Mouse (Mus musculus): ENCODE results near the gene Nutf2-ps1. TPM values are rescaled to one million over a fixed set of nuclear protein-coding genes. Genes with fewer than 3 reads are reported as not detected.
A peak's percentile ranks its signal among the peaks of the same experiment; 100 is the strongest.

Nutf2-ps1 gene
- polyA plus RNA-seq, 1 experiment from 2014 or later = 295 TPM

DNA sequence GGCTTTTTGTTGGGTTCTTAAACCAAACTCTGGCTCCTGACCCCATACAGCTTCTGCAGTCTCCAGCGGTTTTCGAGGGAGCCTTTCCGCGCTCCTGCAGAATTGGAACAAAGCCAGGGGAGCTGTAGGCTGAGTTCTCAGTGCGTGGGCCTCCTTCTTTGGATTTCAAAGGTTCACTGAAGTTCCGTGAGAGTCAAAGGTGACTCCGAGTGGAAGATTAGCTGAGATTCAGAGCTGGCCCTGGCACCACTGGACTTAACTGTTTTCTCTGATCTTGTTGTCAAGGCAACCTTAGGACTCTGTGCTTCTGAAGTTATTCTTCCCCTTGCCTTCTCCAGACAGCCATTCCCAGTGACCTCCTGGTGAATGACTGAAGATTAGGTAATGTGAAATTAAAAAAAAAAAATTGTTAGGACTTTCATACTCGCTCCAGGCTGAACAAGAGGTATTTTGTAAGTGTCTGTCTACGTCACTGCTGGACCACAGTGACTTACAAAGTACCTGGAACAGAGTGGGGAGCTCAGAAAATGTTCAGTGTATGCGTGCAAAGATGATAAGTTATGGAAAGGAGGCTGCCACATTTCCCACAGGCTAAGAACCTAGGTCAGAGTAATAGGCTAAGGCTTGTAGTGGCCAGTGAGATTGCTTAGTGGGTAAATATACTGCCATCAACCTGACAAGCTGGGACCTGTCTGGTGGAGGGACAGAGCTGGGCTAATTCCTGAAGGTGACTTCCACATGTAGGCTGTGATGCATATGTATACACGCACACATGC, 11.7 kb downstream of the Nutf2-ps1 start:
- WGBS = 65% methylated on average over 11 of the region's 11 CpGs
- Histone ChIP-seq H3K27me3 (no peaks in the 10 kb centered on the region), H3K4me3 (no peak overlapping the region), H3K4me1 (replicated peaks) (no peaks in the 10 kb centered on the region; the same call in 1 of the 2 replicates), H3K36me3 (no peaks in the 10 kb centered on the region), H3K27ac (replicated peaks) (no peak overlapping the region), H3K9ac (no peak overlapping the region), H3K9me3 (no peaks in the 10 kb centered on the region), H3K4me2 (no peak overlapping the region)
- ATAC-seq (ENCODE audit: low read depth) = no peak

DNA sequence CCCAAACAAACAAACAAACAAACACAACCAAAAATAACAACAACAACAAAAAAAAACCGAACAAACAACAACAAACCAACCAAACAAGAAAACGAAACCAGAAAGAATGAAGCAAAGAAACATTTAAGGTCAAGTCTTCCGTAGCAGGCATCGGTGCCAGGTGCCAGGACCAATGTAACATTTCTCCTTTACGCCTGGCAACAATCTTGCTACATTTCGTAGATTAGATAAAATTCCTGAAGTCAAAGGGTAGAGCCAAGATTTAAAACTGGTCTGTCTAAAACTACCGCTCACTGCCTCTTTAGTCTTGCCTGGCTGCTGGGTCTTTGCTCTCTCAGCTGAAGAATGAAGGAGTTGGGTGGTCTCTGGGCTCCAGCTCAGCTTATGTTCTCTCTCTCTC, 12.8 kb downstream of the Nutf2-ps1 start:
- H3K4me3 ChIP-seq = no peak overlapping the region
- H3K27ac ChIP-seq (replicated peaks) = no peak overlapping the region
- H3K9me3 ChIP-seq = no peaks in the 10 kb centered on the region
- no peak overlapping the region for H3K9ac ChIP-seq
- H3K36me3 ChIP-seq = no peaks in the 10 kb centered on the region
- 89% methylated on average over 7 of the region's 7 CpGs for WGBS
- no peaks in the 10 kb centered on the region; the same call in 1 of the 2 replicates for H3K4me1 ChIP-seq (replicated peaks)
- no peak overlapping the region for H3K4me2 ChIP-seq
- ATAC-seq (ENCODE audit: low read depth) = no peak
- H3K27me3 ChIP-seq = no peaks in the 10 kb centered on the region

- Histone ChIP-seq H3K36me3 (no peaks in the 10 kb centered on the region), H3K4me1 (replicated peaks) (no peaks in the 10 kb centered on the region; the same call in 1 of the 2 replicates), H3K4me3 (no peak overlapping the region), H3K9me3 (no peaks in the 10 kb centered on the region), H3K4me2 (no peak overlapping the region), H3K27me3 (no peaks in the 10 kb centered on the region), H3K27ac (replicated peaks) (no peak overlapping the region), H3K9ac (no peak overlapping the region)
- WGBS = 79% methylated on average over 4 of the region's 4 CpGs
- no peak for ATAC-seq (ENCODE audit: low read depth)
These were observed 13.4 kb downstream of the Nutf2-ps1 start for GRCm38 (mm10) chr19:53575296-53576010.

DNA sequence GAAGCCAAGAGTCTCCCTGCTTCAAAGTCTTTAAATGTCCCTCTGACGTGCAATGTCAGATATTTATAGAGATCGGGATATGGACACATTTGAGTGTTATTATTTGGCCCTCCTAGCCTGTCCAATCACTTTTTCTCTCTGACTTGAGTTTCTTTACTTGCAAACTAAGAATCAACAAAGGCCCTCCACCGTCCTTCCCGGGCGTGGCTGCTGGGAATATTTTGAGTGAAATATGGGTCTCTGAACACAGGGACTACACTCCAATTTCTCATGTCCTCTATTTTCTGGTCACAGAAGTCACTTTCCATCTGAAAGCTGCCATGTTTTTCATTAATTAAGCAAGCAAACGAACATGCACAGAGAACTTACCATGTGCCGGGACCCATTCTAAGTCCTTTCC, 14.3 kb downstream of the Nutf2-ps1 start:
- Histone ChIP-seq H3K27me3 (no peaks in the 10 kb centered on the region), H3K9ac (no peak overlapping the region), H3K4me3 (no peak overlapping the region), H3K9me3 (no peaks in the 10 kb centered on the region), H3K4me2 (no peak overlapping the region), H3K4me1 (replicated peaks) (no peaks in the 10 kb centered on the region; the same call in 1 of the 2 replicates), H3K36me3 (no peaks in the 10 kb centered on the region), H3K27ac (replicated peaks) (no peak overlapping the region)
- 91% methylated on average over 7 of the region's 7 CpGs for WGBS
- ATAC-seq (ENCODE audit: low read depth) = no peak

GRCm38 (mm10) chr19:53574131-53574530, 14.7 kb downstream of the Nutf2-ps1 start:
- no peaks in the 10 kb centered on the region for H3K27me3 ChIP-seq
- ATAC-seq (ENCODE audit: low read depth) = no peak
- H3K27ac ChIP-seq (replicated peaks) = no peak overlapping the region
- 53% methylated on average over 8 of the region's 8 CpGs for WGBS
- no peaks in the 10 kb centered on the region; the same call in 1 of the 2 replicates for H3K4me1 ChIP-seq (replicated peaks)
- H3K9me3 ChIP-seq = no peaks in the 10 kb centered on the region
- no peak overlapping the region for H3K9ac ChIP-seq
- no peaks in the 10 kb centered on the region for H3K36me3 ChIP-seq
- no peak overlapping the region for H3K4me3 ChIP-seq
- H3K4me2 ChIP-seq = no peak overlapping the region

GRCm38 (mm10) chr19:53573151-53573550, 15.7 kb downstream of the Nutf2-ps1 start:
- Histone ChIP-seq H3K36me3 (no peaks in the 10 kb centered on the region), H3K27ac (replicated peaks) (no peak overlapping the region), H3K9me3 (no peaks in the 10 kb centered on the region), H3K4me1 (replicated peaks) (no peaks in the 10 kb centered on the region), H3K27me3 (no peaks in the 10 kb centered on the region), H3K4me2 (no peak overlapping the region), H3K9ac (no peak overlapping the region), H3K4me3 (no peak overlapping the region)
- WGBS = 90% methylated on average over 3 of the region's 3 CpGs
- no peak for ATAC-seq (ENCODE audit: low read depth)

- ATAC-seq (ENCODE audit: low read depth) = no peak
- H3K9me3 ChIP-seq = no peaks in the 10 kb centered on the region
- WGBS = 88% methylated on average over 12 of the region's 12 CpGs
- no peak overlapping the region for H3K9ac ChIP-seq
- 0 out of 2 replicates have a peak, but pooled peaks cover 5% of the 10 kb centered on the region for H3K4me1 ChIP-seq (replicated peaks)
- no peak overlapping the region for H3K27ac ChIP-seq (replicated peaks)
- H3K4me3 ChIP-seq = no peak overlapping the region
- H3K4me2 ChIP-seq = no peak overlapping the region
- no peaks in the 10 kb centered on the region for H3K27me3 ChIP-seq
- H3K36me3 ChIP-seq = no peaks in the 10 kb centered on the region
These were observed 16.3 kb downstream of the Nutf2-ps1 start for GRCm38 (mm10) chr19:53572607-53573006.

- H3K9me3 ChIP-seq = no peaks in the 10 kb centered on the region
- H3K9ac ChIP-seq = no peak overlapping the region
- H3K27ac ChIP-seq (replicated peaks) = no peak overlapping the region
- H3K36me3 ChIP-seq = no peaks in the 10 kb centered on the region
- 84% methylated on average over 18 of the region's 18 CpGs for WGBS
- H3K4me2 ChIP-seq = no peak overlapping the region
- 0 out of 2 replicates have a peak, but pooled peaks cover 5% of the 10 kb centered on the region for H3K4me1 ChIP-seq (replicated peaks)
- ATAC-seq (ENCODE audit: low read depth) = no peak
- no peak overlapping the region for H3K4me3 ChIP-seq
- H3K27me3 ChIP-seq = no peaks in the 10 kb centered on the region
These were observed 17.1 kb downstream of the Nutf2-ps1 start for GRCm38 (mm10) chr19:53571501-53572428.

DNA sequence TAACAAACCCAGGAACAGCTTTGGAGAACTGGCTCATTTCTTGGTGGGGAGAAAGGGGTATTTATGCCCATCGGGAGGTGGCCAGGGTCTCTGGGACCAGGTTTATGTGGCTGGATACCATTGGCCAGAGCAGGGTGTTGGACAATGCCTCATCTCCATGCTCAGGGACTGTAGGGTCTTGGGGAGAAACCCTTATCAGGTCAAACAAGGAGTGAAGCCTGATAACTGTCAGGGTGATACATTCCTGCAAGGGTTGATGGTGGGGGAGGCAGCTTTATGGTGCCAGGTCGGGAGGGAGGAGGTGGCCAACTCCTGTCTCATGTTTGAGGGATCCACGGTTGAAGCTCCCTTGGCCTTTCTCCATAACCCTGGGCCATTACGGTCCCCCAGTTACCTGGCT, 17.8 kb downstream of the Nutf2-ps1 start:
- Histone ChIP-seq H3K4me1 (replicated peaks) (0 out of 2 replicates have a peak, but pooled peaks cover 5% of the 10 kb centered on the region), H3K4me2 (no peak overlapping the region), H3K27ac (replicated peaks) (no peak overlapping the region), H3K9ac (no peak overlapping the region), H3K9me3 (no peaks in the 10 kb centered on the region), H3K36me3 (no peaks in the 10 kb centered on the region), H3K27me3 (no peaks in the 10 kb centered on the region), H3K4me3 (no peak overlapping the region)
- WGBS = 85% methylated on average over 4 of the region's 4 CpGs
- no peak for ATAC-seq (ENCODE audit: low read depth)

DNA sequence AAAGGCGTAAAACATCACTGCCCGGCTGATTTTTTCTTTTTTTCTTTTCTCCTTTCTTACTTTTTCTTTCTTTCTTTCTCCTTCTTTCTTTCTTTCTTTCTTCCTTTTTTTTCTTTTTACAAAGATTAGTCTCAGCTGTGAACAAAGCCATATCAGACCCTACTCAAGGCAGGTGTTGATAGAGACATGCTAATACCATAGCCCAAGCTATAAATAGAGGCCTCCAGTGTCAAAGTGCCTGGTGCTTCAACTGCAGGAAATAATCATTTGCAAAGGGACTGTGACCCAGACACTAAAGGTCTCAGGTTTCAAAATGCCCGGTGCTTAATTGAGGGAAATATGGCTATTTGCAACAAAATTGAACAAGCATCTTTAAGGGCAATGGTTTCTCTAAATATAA, 20.3 kb downstream of the Nutf2-ps1 start:
- Histone ChIP-seq H3K9ac (no peak overlapping the region), H3K4me2 (no peak overlapping the region), H3K36me3 (no peaks in the 10 kb centered on the region), H3K27me3 (no peaks in the 10 kb centered on the region), H3K27ac (replicated peaks) (no peak overlapping the region), H3K4me3 (no peak overlapping the region), H3K4me1 (replicated peaks) (0 out of 2 replicates have a peak, but pooled peaks cover 5% of the 10 kb centered on the region), H3K9me3 (no peaks in the 10 kb centered on the region)
- 81% methylated on average over 3 of the region's 3 CpGs for WGBS
- no peak for ATAC-seq (ENCODE audit: low read depth)

- 7% methylated on average over 11 of the region's 11 CpGs for WGBS
- H3K4me3 ChIP-seq = no peak overlapping the region
- no peak for ATAC-seq (ENCODE audit: low read depth)
- 0 out of 2 replicates have a peak overlapping the region, but pooled peaks have one; percentile 17 for H3K9ac ChIP-seq
- peak overlapping the region; percentile 37 for H3K4me2 ChIP-seq
- no peaks in the 10 kb centered on the region for H3K9me3 ChIP-seq
- 0 out of 2 replicates have a peak, but pooled peaks cover 5% of the 10 kb centered on the region for H3K4me1 ChIP-seq (replicated peaks)
- no peak overlapping the region; the same call in 1 of the 2 replicates for H3K27ac ChIP-seq (replicated peaks)
- no peaks in the 10 kb centered on the region for H3K27me3 ChIP-seq
- no peaks in the 10 kb centered on the region for H3K36me3 ChIP-seq
These were observed 21.0 kb downstream of the Nutf2-ps1 start for GRCm38 (mm10) chr19:53567864-53568263.
